Mouse (Mus musculus) lung, embryonic 16.5 days (tissue): ENCODE results near the gene Gm3072. TPM values are rescaled to one million over a fixed set of nuclear protein-coding genes. Genes with fewer than 3 reads are reported as not detected.

Source experiments
- polyA plus RNA-seq: library from polyadenylated mRNA; unstranded; fragments of >200 nt; fragmentation: Nextera tagmentation; extraction: Ambion mirVana; gene quantifications from 2 replicates; pipeline ENCODE4 v1.2.1, GENCODE M21; 2015

Gm3072 gene
- polyA plus RNA-seq, 1 experiment from 2014 or later, result not detected

Other genes starting within 250 kb of the Gm3072 start
- gene Gm7945, start 238.2 kb downstream of the Gm3072 start, polyA plus RNA-seq, result not detected in 2 replicates
- not detected in 2 replicates for gene Gm6482, start 216.3 kb downstream of the Gm3072 start, polyA plus RNA-seq
- gene Gm7954, start 171.1 kb downstream of the Gm3072 start, polyA plus RNA-seq, result not detected in 2 replicates
- not detected in 2 replicates for gene Gm3486, start 135.1 kb downstream of the Gm3072 start, polyA plus RNA-seq
- gene Gm7970, start 69.0 kb downstream of the Gm3072 start, polyA plus RNA-seq, result not detected in 2 replicates
- not detected in 2 replicates for gene 1700049E17Rik2, start 51.4 kb downstream of the Gm3072 start, polyA plus RNA-seq
- gene Gm3676, start 21.9 kb upstream of the Gm3072 start, polyA plus RNA-seq, result not detected in 2 replicates
- gene Gm8068, start 77.3 kb upstream of the Gm3072 start, polyA plus RNA-seq, result not detected in 2 replicates
- not detected in 2 replicates for gene Gm7929, start 126.0 kb upstream of the Gm3072 start, polyA plus RNA-seq
- not detected in 2 replicates for gene Gm47189, start 147.8 kb upstream of the Gm3072 start, polyA plus RNA-seq